Mouse (Mus musculus): Measurements from ENCODE around the gene Wasf2.

- no peak for TF ChIP-seq EP300 (IDR thresholded peaks at IDR 0.05; ENCODE audit: insufficient read depth, low read depth, low read length)
- no peak for TF ChIP-seq CTCF (IDR thresholded peaks at IDR 0.05)
- no peak; the same call in 1 of the 2 replicates for TF ChIP-seq POLR2A (IDR thresholded peaks at IDR 0.05; ENCODE audit: insufficient read depth, low read depth, low read length)
Measured at GRCm38 (mm10) chr4:133094936-133095733, 35.2 kb upstream of the Wasf2 start.

Data from heart, adult 2 months (tissue).